In genomic region chr9:15170911-15171310, GRCm38 (mm10) we compare ENCODE assay signal across 27 mouse cellular contexts. TPM values are rescaled to one million over a fixed set of nuclear protein-coding genes. Genes with fewer than 3 reads are reported as not detected.
DNase-seq lines count a peak whose midpoint lies in the region; ATAC-seq and TF ChIP-seq lines count a peak whose summit lies in the region.
"Had no signal": no experiment of that assay in that cellular context is flagged by ENCODE, and none has a peak within 500 bp of the region (broad histone marks: within the 10 kb centered on the region; RNA-seq: fewer than 3 reads in every experiment).

No protein-coding gene starts in this region.

- 32% methylated on average over 3 of the region's 3 CpGs for WGBS in heart, embryonic 12.5 days
- 22% methylated on average over 3 of the region's 3 CpGs for WGBS in kidney, postnatal 0 days

- TF ChIP-seq CTCF in kidney, postnatal 0 days (IDR thresholded peaks at IDR 0.05; ENCODE audit: low read depth): no peak

- no peaks in the 10 kb centered on the region for H3K9me3 ChIP-seq in heart, embryonic 12.5 days (replicated peaks)
- H3K9me3 ChIP-seq in kidney, postnatal 0 days (replicated peaks; ENCODE audit: low read length): no peaks in the 10 kb centered on the region
- H3K9me3 ChIP-seq: forebrain, embryonic 10.5 days; heart, embryonic 15.5 days; hindbrain, embryonic 13.5 days; limb, embryonic 15.5 days; liver, embryonic 15.5 days; midbrain, embryonic 10.5 days; stomach, embryonic 15.5 days had no signal

- no peak overlapping the region for H3K4me2 ChIP-seq in heart, embryonic 12.5 days
- H3K4me2 ChIP-seq in kidney, postnatal 0 days (ENCODE audit: low read length): no peak overlapping the region
- H3K4me2 ChIP-seq: heart, embryonic 15.5 days; hindbrain, embryonic 13.5 days; limb, embryonic 15.5 days; liver, embryonic 15.5 days; stomach, embryonic 15.5 days had no signal

- peak; percentile 4 for DNase-seq in heart, adult 8-10 months (ENCODE audit: low spot score)
- peak; percentile 76 for DNase-seq in kidney, postnatal 0 days (ENCODE audit: low spot score)
- DNase-seq in kidney, postnatal 25 days: no peak
- DNase-seq in lung, postnatal 14 days: peak; percentile 14
- DNase-seq in lung, postnatal 25 days (ENCODE audit: low spot score): no peak
- DNase-seq in urinary bladder, postnatal 36 days (ENCODE audit: low spot score in 2 of 2): no peak
- DNase-seq: adrenal gland, postnatal 25 days; cerebellum, adult 11 months; cerebellum, postnatal 10 days; forebrain, postnatal 0 days; gastrocnemius, postnatal 36 days; retina, postnatal 1 day; thymus, adult 18-20 months had no signal

- no peak overlapping the region for H3K9ac ChIP-seq in heart, embryonic 12.5 days
- H3K9ac ChIP-seq in kidney, postnatal 0 days (ENCODE audit: low read depth, low read length): no peak overlapping the region
- H3K9ac ChIP-seq: forebrain, postnatal 0 days; heart, embryonic 15.5 days; hindbrain, embryonic 13.5 days; limb, embryonic 15.5 days; liver, embryonic 15.5 days; stomach, embryonic 15.5 days had no signal

- H3K4me1 ChIP-seq in heart, embryonic 12.5 days (replicated peaks): peaks cover 6% of the 10 kb centered on the region; the same call in 1 of the 2 replicates
- H3K4me1 ChIP-seq in kidney, postnatal 0 days (replicated peaks; ENCODE audit: insufficient read depth, low read length): no peaks in the 10 kb centered on the region
- H3K4me1 ChIP-seq: forebrain, embryonic 10.5 days; hindbrain, embryonic 13.5 days; limb, embryonic 15.5 days; liver, embryonic 15.5 days; midbrain, embryonic 10.5 days; stomach, embryonic 15.5 days had no signal

- H3K27ac ChIP-seq in heart, embryonic 12.5 days (ENCODE audit: poor library complexity, severe bottlenecking): no peak overlapping the region
- no peak overlapping the region for H3K27ac ChIP-seq in kidney, postnatal 0 days
- H3K27ac ChIP-seq: forebrain, embryonic 10.5 days; heart, embryonic 15.5 days; hindbrain, embryonic 13.5 days; limb, embryonic 15.5 days; liver, embryonic 15.5 days; macrophage; midbrain, embryonic 10.5 days; stomach, embryonic 15.5 days had no signal

- ATAC-seq in heart, embryonic 12.5 days (ENCODE audit: insufficient number of reproducible peaks, low FRiP score): no peak
- ATAC-seq in kidney, postnatal 0 days (replicated peaks; ENCODE audit: low FRiP score, low read depth): no peak
- ATAC-seq: forebrain, postnatal 0 days; inflammation-experienced regulatory T-cells, adult 6 months had no signal

- H3K4me3 ChIP-seq in heart, embryonic 12.5 days: no peak overlapping the region
- no peak overlapping the region for H3K4me3 ChIP-seq in kidney, postnatal 0 days (replicated peaks; ENCODE audit: low read depth, low read length)
- H3K4me3 ChIP-seq: forebrain, embryonic 10.5 days; heart, embryonic 15.5 days; hindbrain, embryonic 13.5 days; limb, embryonic 15.5 days; liver, embryonic 15.5 days; midbrain, embryonic 10.5 days; stomach, embryonic 15.5 days had no signal

- H3K27me3 ChIP-seq in heart, embryonic 12.5 days (replicated peaks): no peaks in the 10 kb centered on the region
- no peaks in the 10 kb centered on the region for H3K27me3 ChIP-seq in kidney, postnatal 0 days (ENCODE audit: insufficient read depth, low read length)
- H3K27me3 ChIP-seq: CH12.LX; heart, embryonic 15.5 days; hindbrain, embryonic 13.5 days; limb, embryonic 15.5 days; liver, embryonic 15.5 days; stomach, embryonic 15.5 days had no signal

- no peaks in the 10 kb centered on the region for H3K36me3 ChIP-seq in heart, embryonic 12.5 days
- H3K36me3 ChIP-seq in kidney, postnatal 0 days (ENCODE audit: insufficient read depth, low read length): no peaks in the 10 kb centered on the region
- H3K36me3 ChIP-seq: forebrain, embryonic 10.5 days; heart, embryonic 15.5 days; hindbrain, embryonic 13.5 days; limb, embryonic 15.5 days; liver, embryonic 15.5 days; midbrain, embryonic 10.5 days; stomach, embryonic 15.5 days had no signal

RNA-seq across cellular contexts. Expression of gene Hephl1, which starts 59.0 kb away (rescaled TPM):
- under 1 TPM; 0.16 to 0.29 (median 0.22) TPM for total RNA-seq in heart, adult 8-10 months (2022)
- polyA plus RNA-seq in heart, embryonic 12.5 days (2016; fragmentation: Nextera tagmentation; extraction: Ambion mirVana): not detected in 2 replicates
- not detected in 2 replicates for polyA plus RNA-seq in kidney, postnatal 0 days (2015; fragmentation: Nextera tagmentation; extraction: Ambion mirVana)
- total RNA-seq: CH12.LX; forebrain, postnatal 0 days; layer of hippocampus, adult 18-20 months; layer of hippocampus, postnatal 25 days; left cerebral cortex, postnatal 10 days had no signal
- polyA plus RNA-seq: forebrain, embryonic 10.5 days; forebrain, postnatal 0 days; hindbrain, embryonic 13.5 days; inflammation-experienced regulatory T-cells, adult 6 months; liver, embryonic 15.5 days; macrophage; midbrain, embryonic 10.5 days; stomach, embryonic 15.5 days had no signal

Comparison
In these comparisons a context has a peak if more than half of its experiments do, and no peak if none do; other contexts are left out.
1. DNase-seq: peak in heart, adult 8-10 months (single experiment), kidney, postnatal 0 days (single experiment) and lung, postnatal 14 days (single experiment); none in kidney, postnatal 25 days (0 of 2), lung, postnatal 25 days (single experiment) and urinary bladder, postnatal 36 days (0 of 2).